Mouse (Mus musculus) liver, postnatal 0 days (tissue): ENCODE data around the gene C1ra. TPM values are rescaled to one million over a fixed set of nuclear protein-coding genes. Genes with fewer than 3 reads are reported as not detected.

Experiments
- ATAC-seq: fragments of 200-750 bp; cut with Nextera tagmentation; 2 replicates; pipeline ENCODE4 v1.8.0; 2017; ENCODE audit warnings: mild to moderate bottlenecking, moderate library complexity
- DNase-seq: peaks from one replicate; pipeline ENCODE4 v3.0.0-alpha.2; 2016
- H3K27ac ChIP-seq: fragments of 300-500 bp; sonication (generic); 2 replicates; pipeline ENCODE4 v1.5.1; 2014; ENCODE audit warnings: antibody characterized with exemption, moderate library complexity, mild to moderate bottlenecking, low read depth
- H3K27me3 ChIP-seq: fragments of 300-500 bp; sonication (generic); 2 replicates; pipeline ENCODE4 v1.6.1; 2014; ENCODE audit warnings: low read length, control low read depth, mixed read lengths; ENCODE audit not compliant: insufficient read depth
- H3K36me3 ChIP-seq: fragments of 300-500 bp; sonication (generic); replicated peaks from 2 replicates; pipeline ENCODE4 v1.6.1; 2014; ENCODE audit warnings: mild to moderate bottlenecking, control low read depth, low read length, moderate library complexity, mixed read lengths; ENCODE audit not compliant: insufficient read depth
- H3K4me1 ChIP-seq: fragments of 300-500 bp; sonication (generic); 2 replicates; pipeline ENCODE4 v1.6.1; 2014; ENCODE audit warnings: antibody characterized with exemption, mild to moderate bottlenecking, control low read depth; ENCODE audit not compliant: insufficient read depth
- H3K4me2 ChIP-seq: fragments of 300-500 bp; sonication (generic); 2 replicates; pipeline ENCODE4 v1.6.1; 2014; ENCODE audit warnings: low read depth, mild to moderate bottlenecking, low read length, moderate library complexity, mixed read lengths
- H3K4me3 ChIP-seq: fragments of 300-500 bp; sonication (generic); 2 replicates; pipeline ENCODE4 v1.5.1; 2014; ENCODE audit warnings: low read depth, low read length
- H3K9ac ChIP-seq: fragments of 300-500 bp; sonication (generic); replicated peaks from 2 replicates; pipeline ENCODE4 v1.6.1; 2014; ENCODE audit warnings: mild to moderate bottlenecking, moderate library complexity
- H3K9me3 ChIP-seq: fragments of 300-500 bp; sonication (generic); 2 replicates; pipeline ENCODE4 v1.6.1; 2016; ENCODE audit warnings: mild to moderate bottlenecking, control low read depth, low read length, mixed read lengths
- CTCF ChIP-seq: sonication (generic); IDR thresholded peaks from 2 replicates; pipeline ENCODE4 v1.5.1; 2016; ENCODE audit warnings: antibody characterized with exemption, low read depth
- EP300 ChIP-seq: IDR thresholded peaks from 2 replicates; pipeline ENCODE4 v1.6.1; 2016; ENCODE audit warnings: antibody characterized with exemption, low read depth, mild to moderate bottlenecking
- whole genome bisulfite sequencing: fragments of 180-500 bp; shearing (Covaris S2); extraction: QIAGEN DNeasy Blood & Tissue Kit; methylation state at CpG from one replicate; pipeline ENCODE4 v1.1.7; 2014; ENCODE audit not compliant: insufficient replicate concordance; 5-methylcytosine and 5-hydroxymethylcytosine counted together
- polyA plus RNA-seq: library from polyadenylated mRNA; unstranded; fragments of >200 nt; fragmentation: Nextera tagmentation; extraction: Ambion mirVana; gene quantifications from 2 replicates; pipeline ENCODE4 v1.2.1, GENCODE M21; 2015

C1ra gene
- polyA plus RNA-seq, 1 experiment from 2014 or later = 65.0 TPM

- ATAC-seq (no peak), DNase-seq (no peak)
- TF ChIP-seq EP300 (no peak), CTCF (no peak)
- Histone ChIP-seq H3K4me3 (no peak overlapping the region), H3K9ac (no peak overlapping the region), H3K9me3 (no peaks in the 10 kb centered on the region), H3K36me3 (no peaks in the 10 kb centered on the region), H3K4me1 (peaks cover 3% of the 10 kb centered on the region), H3K27ac (no peak overlapping the region), H3K4me2 (no peak overlapping the region), H3K27me3 (no peaks in the 10 kb centered on the region)
- WGBS = 79% methylated on average over 7 of the region's 7 CpGs
Observed at GRCm38 (mm10) chr6:124484851-124485250, 27.4 kb upstream of the C1ra start.

GRCm38 (mm10) chr6:124485414-124486144, 26.6 kb upstream of the C1ra start:
- Histone ChIP-seq H3K36me3 (no peaks in the 10 kb centered on the region), H3K9ac (no peak overlapping the region)
- no peak for ATAC-seq

GRCm38 (mm10) chr6:124487509-124487908, 24.7 kb upstream of the C1ra start:
- no peak for ATAC-seq
- no peaks in the 10 kb centered on the region for H3K9me3 ChIP-seq
- no peak overlapping the region for H3K9ac ChIP-seq

More at GRCm38 (mm10) chr6:124485414-124486144, 26.6 kb upstream of the C1ra start:
- Histone ChIP-seq H3K4me3 (no peak overlapping the region), H3K9me3 (no peaks in the 10 kb centered on the region), H3K27ac (no peak overlapping the region), H3K4me1 (peaks cover 3% of the 10 kb centered on the region), H3K4me2 (no peak overlapping the region), H3K27me3 (no peaks in the 10 kb centered on the region)
- WGBS = 54% methylated on average over 21 of the region's 21 CpGs
- DNase-seq = no peak
- no peak for TF ChIP-seq EP300
- no peak for TF ChIP-seq CTCF

GRCm38 (mm10) chr6:124488952-124489351, 23.3 kb upstream of the C1ra start:
- Histone ChIP-seq H3K9ac (no peak overlapping the region), H3K4me1 (peaks cover 19% of the 10 kb centered on the region), H3K4me2 (no peak overlapping the region), H3K4me3 (no peak overlapping the region), H3K36me3 (no peaks in the 10 kb centered on the region), H3K27me3 (no peaks in the 10 kb centered on the region), H3K9me3 (no peaks in the 10 kb centered on the region), H3K27ac (no peak overlapping the region)
- DNase-seq (no peak), ATAC-seq (no peak)
- TF ChIP-seq CTCF = no peak
- TF ChIP-seq EP300 = no peak
- 88% methylated on average over 4 of the region's 4 CpGs for WGBS

More at GRCm38 (mm10) chr6:124487509-124487908, 24.7 kb upstream of the C1ra start:
- Histone ChIP-seq H3K4me1 (peaks cover 9% of the 10 kb centered on the region), H3K27ac (no peak overlapping the region), H3K27me3 (no peaks in the 10 kb centered on the region), H3K4me2 (no peak overlapping the region), H3K36me3 (no peaks in the 10 kb centered on the region), H3K4me3 (no peak overlapping the region)
- TF ChIP-seq EP300 (no peak), CTCF (no peak)
- 33% methylated on average over 2 of the region's 2 CpGs for WGBS
- no peak for DNase-seq

- DNase-seq (no peak), ATAC-seq (no peak)
- Histone ChIP-seq H3K27ac (no peak overlapping the region), H3K4me1 (peaks cover 20% of the 10 kb centered on the region), H3K4me3 (no peak overlapping the region), H3K9me3 (no peaks in the 10 kb centered on the region), H3K36me3 (no peaks in the 10 kb centered on the region), H3K4me2 (no peak overlapping the region), H3K9ac (no peak overlapping the region), H3K27me3 (no peaks in the 10 kb centered on the region)
- WGBS = 64% methylated on average over 6 of the region's 6 CpGs
- TF ChIP-seq EP300 (no peak), CTCF (no peak)
Observed at GRCm38 (mm10) chr6:124491427-124491826, 20.8 kb upstream of the C1ra start.

- Histone ChIP-seq H3K4me3 (peak within 1 kb of the TSS; percentile 24), H3K9ac (peak within 1 kb of the TSS; percentile 54), H3K36me3 (no peaks in the 10 kb centered on the region), H3K9me3 (no peaks in the 10 kb centered on the region), H3K27me3 (no peaks in the 10 kb centered on the region), H3K27ac (peak within 1 kb of the TSS; percentile 89), H3K4me2 (peak within 1 kb of the TSS; percentile 66), H3K4me1 (peaks cover 26% of the 10 kb centered on the region)
- 0% methylated on average over 1 of the region's 4 CpGs for WGBS
- DNase-seq (peak; percentile 89), ATAC-seq (peak; percentile 94)
- TF ChIP-seq EP300 (peak; percentile 74; the same call in 1 of the 2 replicates), CTCF (peak; percentile 89)
Observed at GRCm38 (mm10) chr6:124492842-124493561, 19.2 kb upstream of the C1ra start, which contains the start of gene C1rl. TSS of gene C1rl (plus strand) at chr6:124493113.
